Mouse (Mus musculus): ENCODE measurements around the gene Cck.

- no peak for TF ChIP-seq CTCF (IDR thresholded peaks at IDR 0.05)
- TF ChIP-seq POLR2A (IDR thresholded peaks at IDR 0.05; ENCODE audit: insufficient read depth, low read depth, low read length): no peak
Observed at GRCm38 (mm10) chr9:121444367-121444707, 51.2 kb downstream of the Cck start.

Measured in heart, adult 2 months (tissue).